Mouse (Mus musculus) spleen, postnatal 4 days (tissue): ENCODE measurements around the gene Cylc2.

Experiments
- DNase-seq, 2 experiments: peaks; one replicate each; pipeline ENCODE4 v3.0.0; 2022; ENCODE audit warnings: low spot score in 2 of 2

Cylc2 gene

DNA sequence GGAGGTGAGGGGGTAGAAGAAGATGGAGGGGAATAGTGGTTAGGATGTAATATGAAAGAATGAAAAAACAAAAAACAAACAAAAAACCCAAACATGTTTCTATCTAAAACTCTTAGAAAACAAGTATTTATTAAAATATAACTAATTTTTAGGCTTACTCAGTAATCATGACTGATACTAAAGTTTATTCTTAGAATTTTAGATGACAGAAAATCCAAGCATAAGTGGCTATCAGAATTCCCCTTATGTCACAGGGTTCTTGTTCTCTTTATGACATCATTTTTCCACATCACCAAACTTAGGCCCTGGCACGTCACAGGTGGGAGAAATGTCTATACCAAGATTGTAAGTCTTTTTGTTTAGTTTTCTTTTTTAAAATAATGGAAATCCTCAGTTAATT, at the start of gene Cylc2:
Cylc2 (plus strand) TSS at position 301 of the 400 bp plus-strand sequence.
- DNase-seq = no peak
